Mouse (Mus musculus): ENCODE measurements around the gene Itprid1. TPM values are rescaled to one million over a fixed set of nuclear protein-coding genes. Genes with fewer than 3 reads are reported as not detected.

The Itprid1 gene
- total RNA-seq, 2 experiments from 2014 or later: 0.13 TPM; not detected in 1

GRCm38 (mm10) chr6:55887598-55887997, 50.9 kb downstream of the Itprid1 start:
- DNase-seq: no peak

DNA sequence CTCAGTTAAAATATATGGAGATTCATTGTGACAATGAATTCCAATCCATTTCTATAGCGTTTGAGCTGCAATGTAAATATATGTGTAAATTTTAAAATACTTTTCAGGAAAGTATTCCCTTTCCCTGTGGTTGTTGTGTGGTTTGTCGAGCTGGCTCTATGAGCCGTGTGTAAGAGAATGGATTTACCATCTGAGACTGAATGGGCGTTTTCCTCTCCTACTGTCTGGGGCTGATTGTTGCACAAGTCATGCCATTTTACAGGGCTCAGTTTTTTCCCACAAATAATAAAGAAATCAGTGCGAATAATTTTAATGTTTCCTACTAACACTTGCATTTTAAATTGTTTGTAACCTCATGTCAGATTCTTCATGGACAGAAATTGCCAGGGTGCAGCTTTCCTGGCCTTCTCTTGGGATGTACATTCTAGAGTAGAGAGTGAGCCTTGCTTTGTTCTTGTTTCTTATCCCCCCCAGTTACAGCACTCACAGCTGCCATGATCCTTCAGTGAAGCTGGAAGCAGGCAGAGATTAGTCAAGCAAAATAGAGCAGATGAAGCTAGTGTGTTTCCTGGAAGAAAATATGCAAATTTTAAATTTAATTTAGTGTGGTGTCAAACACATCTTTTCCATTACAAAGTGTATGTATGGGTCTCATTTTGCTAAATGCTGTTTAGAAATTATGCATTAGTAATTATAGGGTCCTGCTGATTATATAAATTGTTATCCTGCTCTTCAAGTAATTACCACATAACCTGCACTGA, 65.1 kb downstream of the Itprid1 start:
- no peak for DNase-seq

GRCm38 (mm10) chr6:55902329-55902605, 65.6 kb downstream of the Itprid1 start:
- no peak for DNase-seq

- no peak for DNase-seq
Observed at GRCm38 (mm10) chr6:55919206-55919605, 82.5 kb downstream of the Itprid1 start.

DNA sequence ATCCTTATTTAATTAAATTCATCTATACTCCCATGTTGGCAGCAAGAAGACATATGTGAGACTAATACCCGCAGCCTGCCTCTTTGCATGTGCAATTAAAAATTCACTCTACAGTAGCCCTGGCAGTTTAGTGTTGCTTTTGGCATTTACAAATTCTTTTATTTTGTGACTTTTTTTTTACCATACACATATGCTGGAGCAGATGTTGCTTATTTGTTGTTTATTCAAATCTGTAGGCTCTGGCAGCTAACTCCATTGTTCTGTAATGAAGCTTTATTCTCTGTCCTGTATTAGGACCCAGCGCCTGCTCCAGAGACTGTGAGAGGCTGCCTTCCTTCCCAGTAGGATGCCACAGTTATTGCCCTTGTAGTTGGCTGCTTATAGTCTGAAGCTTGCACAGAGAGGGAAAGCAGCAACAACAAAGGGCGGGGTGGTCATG, 83.6 kb downstream of the Itprid1 start:
- DNase-seq: no peak

DNA sequence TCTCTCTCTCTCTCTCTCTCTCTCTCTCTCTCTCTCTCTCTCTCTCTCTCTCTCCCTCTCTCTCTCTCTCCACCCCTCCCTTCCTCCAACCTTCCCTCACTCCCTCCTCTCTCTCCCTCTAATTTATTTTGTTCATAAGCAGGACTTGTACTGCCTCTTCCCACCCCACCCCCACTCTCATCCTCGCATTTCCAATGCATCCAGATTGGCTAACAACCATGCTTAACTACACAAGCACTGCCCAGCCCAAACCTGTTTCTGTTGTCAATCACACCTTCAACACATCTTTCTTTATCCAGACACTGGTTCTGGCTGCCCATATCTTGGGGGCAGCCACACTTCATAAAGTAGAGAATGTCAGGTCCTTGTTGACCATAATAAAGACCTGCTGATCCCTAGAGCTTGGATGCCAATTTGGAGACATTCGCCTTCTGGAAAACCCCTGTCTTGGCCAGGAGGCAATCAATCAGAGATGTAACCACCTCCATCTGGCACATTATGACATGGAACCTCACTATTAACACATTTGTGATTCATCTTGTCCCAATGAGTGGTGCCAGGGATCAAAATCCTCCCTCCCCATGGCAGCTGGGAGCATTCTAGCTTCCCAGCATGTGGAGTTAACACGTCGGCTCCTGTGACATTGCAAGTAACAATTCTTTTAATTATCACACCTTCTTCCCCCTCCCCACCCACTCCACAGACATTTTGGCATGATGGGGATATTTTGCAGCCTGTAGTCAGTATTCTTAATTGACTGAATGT, 84.4 kb downstream of the Itprid1 start:
- DNase-seq: no peak

DNA sequence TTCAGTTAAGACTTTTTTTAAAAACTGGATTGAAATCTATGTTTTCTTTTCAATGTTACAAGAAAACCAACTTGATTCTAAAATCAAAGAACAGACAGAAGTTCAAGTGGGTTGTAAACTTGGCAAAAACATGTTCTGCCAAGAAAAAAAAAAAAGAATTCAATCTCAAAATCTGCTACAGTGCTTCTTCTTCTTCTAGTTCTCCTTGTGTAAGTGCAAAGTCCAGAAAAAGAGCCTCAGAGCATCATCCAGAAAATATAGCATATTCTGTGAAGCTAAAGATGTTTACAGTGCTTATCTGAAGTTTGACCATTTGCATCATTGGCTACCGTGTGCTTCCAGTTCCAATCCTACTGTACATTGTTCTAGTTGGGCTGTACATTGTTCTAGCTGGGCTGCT, 108.0 kb downstream of the Itprid1 start:
- DNase-seq: no peak

GRCm38 (mm10) chr6:55950345-55951110, 113.8 kb downstream of the Itprid1 start:
- peak; percentile 43 to 67 for DNase-seq

- peak; percentile 4 to 44 for DNase-seq
Observed at GRCm38 (mm10) chr6:55972998-55973397, 136.3 kb downstream of the Itprid1 start.

DNA sequence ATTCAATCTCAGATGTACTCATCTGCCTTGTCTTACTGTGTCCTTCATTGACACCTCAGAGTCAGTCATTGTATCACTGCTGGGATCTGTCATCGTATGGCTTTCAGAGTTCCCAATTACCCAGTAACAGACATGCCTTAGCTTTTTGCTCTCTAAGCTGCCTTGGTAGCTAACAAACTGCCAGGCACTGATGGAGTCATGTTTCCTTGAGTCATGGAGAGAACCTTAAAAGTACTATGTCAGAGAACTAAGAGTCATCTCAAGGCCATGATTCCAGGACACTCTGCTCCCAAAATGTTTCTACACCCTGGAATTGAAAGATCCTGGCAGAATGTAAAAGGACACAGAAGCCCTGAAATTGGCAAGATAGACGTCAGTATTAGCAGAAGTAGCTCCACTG, 143.1 kb downstream of the Itprid1 start:
- no peak for DNase-seq

- DNase-seq: no peak
Observed at GRCm38 (mm10) chr6:56008711-56009110, 172.0 kb downstream of the Itprid1 start.

DNA sequence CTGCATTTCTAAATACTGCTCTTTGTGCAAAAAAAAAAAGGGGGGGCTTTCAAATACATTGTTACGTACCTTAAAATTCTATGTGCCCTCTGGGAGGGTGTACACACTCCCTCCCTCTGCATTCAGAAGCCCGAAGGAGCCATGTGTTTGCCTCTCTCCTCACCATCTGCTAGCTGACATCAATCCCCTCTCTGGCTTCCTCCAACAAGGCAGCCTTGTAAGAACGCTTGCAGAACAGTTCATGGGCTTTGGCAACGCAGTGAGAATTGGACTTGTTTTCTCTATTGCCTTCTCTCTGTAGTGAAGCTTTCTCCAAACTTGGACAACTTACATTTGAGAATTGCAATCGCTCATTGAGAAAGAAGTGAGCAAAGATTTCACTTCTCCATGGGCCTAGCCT, 175.7 kb downstream of the Itprid1 start:
- no peak for DNase-seq

GRCm38 (mm10) chr6:56017291-56017994, 180.7 kb downstream of the Itprid1 start, which contains the start of gene Ppp1r17:
Gene Ppp1r17, plus strand, starts transcription at chr6:56017497.
- DNase-seq: no peak

GRCm38 (mm10) chr6:56019632-56020031, 182.9 kb downstream of the Itprid1 start:
- no peak for DNase-seq

DNA sequence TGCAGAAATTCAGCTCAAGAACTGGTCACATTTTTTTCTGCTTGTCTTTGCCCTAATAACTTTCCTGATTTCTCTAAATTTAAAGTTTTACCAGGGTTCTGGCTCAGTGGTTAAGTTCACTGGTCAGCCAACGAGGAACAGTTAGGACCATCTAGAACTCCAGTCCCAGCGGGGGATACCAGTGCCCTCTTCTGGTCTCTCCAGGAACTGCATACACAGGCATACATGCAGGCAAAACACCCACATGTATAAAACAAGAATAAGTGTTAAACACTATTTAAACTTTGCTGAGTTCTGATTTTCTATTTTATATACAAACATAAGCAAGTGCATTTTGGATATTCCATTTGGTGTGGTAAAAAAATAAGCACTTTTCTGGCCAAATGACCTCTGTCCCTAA, 188.8 kb downstream of the Itprid1 start:
- DNase-seq: no peak

DNA sequence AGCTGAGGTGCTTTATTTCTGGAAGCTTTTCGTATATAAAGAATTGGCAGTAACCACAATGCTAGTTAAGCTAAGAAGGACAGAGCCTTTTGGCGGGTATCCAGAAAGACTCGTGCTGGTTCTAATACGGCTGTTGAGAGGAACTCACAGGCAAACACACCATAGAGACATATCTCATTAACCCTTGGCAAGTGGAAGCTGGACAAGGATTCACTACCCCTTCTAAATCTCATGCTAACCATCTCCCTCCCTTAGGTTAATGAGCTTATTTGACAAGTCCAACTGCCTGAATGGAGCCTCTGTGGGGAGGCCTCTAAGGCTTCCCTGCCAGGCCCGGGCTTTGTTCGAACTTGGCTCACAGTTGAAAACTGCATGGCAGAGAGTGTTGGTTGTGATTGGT, 190.6 kb downstream of the Itprid1 start:
- no peak for DNase-seq

DNA sequence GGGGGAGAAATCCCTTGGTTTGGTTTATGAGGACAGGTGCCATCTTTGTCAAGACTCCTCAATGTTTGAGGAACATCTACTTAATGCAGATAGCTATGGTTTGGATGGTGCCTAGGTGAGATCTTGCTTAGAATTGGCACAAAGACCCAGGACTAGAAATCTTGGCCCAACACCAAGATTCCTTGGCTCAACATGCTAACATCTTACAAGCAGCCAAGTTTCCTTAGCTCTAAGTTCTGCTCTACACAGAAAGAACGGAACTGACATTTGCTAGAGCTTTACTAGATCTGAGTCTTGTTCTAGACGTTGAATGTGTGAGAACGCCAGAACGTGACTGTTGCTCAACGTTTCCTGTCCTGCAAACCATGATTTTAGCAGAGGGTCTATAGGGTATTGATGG, 191.3 kb downstream of the Itprid1 start:
- DNase-seq: peak in 1 of 2 experiments; percentile 11

Other genes with a start within 250 kb of the Itprid1 start
- not detected for gene Neurod6, start 155.6 kb upstream of the Itprid1 start, total RNA-seq (2021)
- gene Ppp1r17, start 180.6 kb downstream of the Itprid1 start, total RNA-seq (2021): not detected

All from heart, adult 18-20 months (tissue).